Mouse (Mus musculus): Measurements from ENCODE around the gene Ythdf2. TPM values are rescaled to one million over a fixed set of nuclear protein-coding genes. Genes with fewer than 3 reads are reported as not detected.
"Not testable (repeated sequence)": the region's sequence is repeated elsewhere in the genome, so short reads cannot be mapped to it uniquely, and the experiment has no call there.

The Ythdf2 gene
- polyA plus RNA-seq, 1 experiment from 2014 or later: 100 TPM

DNA sequence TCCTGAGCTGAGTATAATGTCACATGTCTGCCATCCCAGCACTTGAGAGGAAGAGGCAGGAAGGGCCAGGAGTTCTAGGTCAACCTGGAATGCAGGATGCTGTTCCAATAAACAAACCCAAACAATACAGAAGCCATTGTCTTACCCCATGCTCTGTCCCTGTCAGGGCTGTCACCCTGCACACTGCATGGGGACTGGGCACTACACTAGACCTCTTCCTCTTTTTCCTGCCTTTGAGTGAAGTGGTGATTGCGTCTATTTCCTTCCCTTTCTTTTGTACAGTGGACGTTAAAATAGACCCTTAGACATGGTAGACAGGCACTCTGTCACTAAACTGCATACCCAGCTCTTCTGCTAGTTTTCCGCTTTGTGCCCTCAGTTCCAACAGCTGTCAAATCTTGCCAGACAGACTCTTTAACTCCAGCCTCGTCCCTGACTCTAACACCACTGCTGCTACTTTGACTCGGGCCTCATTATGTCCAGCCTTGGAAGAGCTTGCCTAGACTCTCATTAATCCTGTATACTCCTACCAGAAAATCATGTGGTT, 35.4 kb upstream of the Ythdf2 start:
- Histone ChIP-seq H3K9ac (ENCODE audit: low read length) (no peak overlapping the region), H3K4me2 (ENCODE audit: low read length) (no peak overlapping the region), H3K4me1 (replicated peaks; ENCODE audit: control insufficient read depth, insufficient read depth, low read length) (no peaks in the 10 kb centered on the region), H3K27ac (ENCODE audit: low read depth) (no peak overlapping the region), H3K27me3 (replicated peaks; ENCODE audit: control insufficient read depth, insufficient read depth, low read length) (no peaks in the 10 kb centered on the region), H3K36me3 (ENCODE audit: control insufficient read depth, insufficient read depth, low read length) (peaks cover 82% of the 10 kb centered on the region), H3K4me3 (ENCODE audit: low read depth, low read length) (no peak overlapping the region), H3K9me3 (ENCODE audit: control insufficient read depth, low read length) (no peaks in the 10 kb centered on the region)
- DNase-seq (ENCODE audit: low spot score) (no peak), ATAC-seq (replicated peaks; ENCODE audit: low FRiP score, low TSS enrichment, low read depth) (no peak)
- 78% methylated on average over 5 of the region's 5 CpGs for WGBS

DNA sequence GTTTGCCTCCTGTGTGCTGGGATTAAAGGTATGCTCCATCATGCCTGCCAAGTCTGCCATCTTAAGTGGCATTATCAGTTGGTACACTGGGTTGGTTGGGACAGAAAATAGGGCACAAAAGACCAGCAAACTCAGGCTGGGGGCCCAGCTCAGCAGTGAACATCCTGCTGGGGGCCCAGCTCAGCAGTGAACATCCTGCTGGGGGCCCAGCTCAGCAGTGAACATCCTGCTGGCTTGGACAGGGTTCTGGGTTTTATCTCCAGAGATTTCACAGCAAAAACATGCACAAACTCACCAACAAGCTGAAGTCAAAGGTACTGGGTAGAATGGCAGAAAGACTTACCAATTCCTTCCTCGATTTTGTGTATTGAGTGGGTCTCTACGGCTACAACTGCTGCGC, 33.5 kb upstream of the Ythdf2 start:
- no peaks in the 10 kb centered on the region for H3K4me1 ChIP-seq (replicated peaks; ENCODE audit: control insufficient read depth, insufficient read depth, low read length)
- no peak for DNase-seq (ENCODE audit: low spot score)
- WGBS: 89% methylated on average over 3 of the region's 3 CpGs
- no peak overlapping the region for H3K27ac ChIP-seq (ENCODE audit: low read depth)
- H3K4me3 ChIP-seq (ENCODE audit: low read depth, low read length): no peak overlapping the region
- no peaks in the 10 kb centered on the region for H3K27me3 ChIP-seq (replicated peaks; ENCODE audit: control insufficient read depth, insufficient read depth, low read length)
- peaks cover 82% of the 10 kb centered on the region for H3K36me3 ChIP-seq (ENCODE audit: control insufficient read depth, insufficient read depth, low read length)
- H3K4me2 ChIP-seq (ENCODE audit: low read length): no peak overlapping the region
- H3K9me3 ChIP-seq (ENCODE audit: control insufficient read depth, low read length): no peaks in the 10 kb centered on the region
- no peak for ATAC-seq (replicated peaks; ENCODE audit: low FRiP score, low TSS enrichment, low read depth)
- no peak overlapping the region for H3K9ac ChIP-seq (ENCODE audit: low read length)

DNA sequence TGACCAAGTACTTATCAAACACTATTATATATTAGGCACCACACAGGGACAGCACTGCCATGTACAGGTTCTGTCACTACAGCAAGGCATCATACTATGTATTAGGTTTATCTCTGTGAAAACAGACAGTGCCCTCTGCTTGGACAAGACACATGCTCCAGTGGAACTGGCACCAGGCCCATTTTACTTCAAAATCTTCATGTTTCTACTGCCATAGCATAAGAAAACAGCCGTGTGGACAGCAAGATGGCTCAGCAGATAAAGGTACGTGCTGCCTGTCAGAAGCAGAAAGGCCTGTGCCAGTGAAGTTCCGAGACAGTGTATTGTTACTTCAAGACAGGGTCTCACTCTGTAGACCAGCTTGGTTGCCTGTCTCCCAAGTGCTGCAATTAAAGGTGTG, 29.1 kb upstream of the Ythdf2 start:
- no peaks in the 10 kb centered on the region for H3K27me3 ChIP-seq (replicated peaks; ENCODE audit: control insufficient read depth, insufficient read depth, low read length)
- DNase-seq (ENCODE audit: low spot score) (no peak), ATAC-seq (replicated peaks; ENCODE audit: low FRiP score, low TSS enrichment, low read depth) (no peak)
- H3K4me3 ChIP-seq (ENCODE audit: low read depth, low read length): no peak overlapping the region
- H3K36me3 ChIP-seq (ENCODE audit: control insufficient read depth, insufficient read depth, low read length): peaks cover 75% of the 10 kb centered on the region
- H3K4me2 ChIP-seq (ENCODE audit: low read length): no peak overlapping the region
- 88% methylated on average over 3 of the region's 3 CpGs for WGBS
- H3K9me3 ChIP-seq (ENCODE audit: control insufficient read depth, low read length): 0 out of 2 replicates have a peak, but pooled peaks cover 4% of the 10 kb centered on the region
- no peak overlapping the region for H3K9ac ChIP-seq (ENCODE audit: low read length)
- H3K27ac ChIP-seq (ENCODE audit: low read depth): no peak overlapping the region
- no peaks in the 10 kb centered on the region for H3K4me1 ChIP-seq (replicated peaks; ENCODE audit: control insufficient read depth, insufficient read depth, low read length)

DNA sequence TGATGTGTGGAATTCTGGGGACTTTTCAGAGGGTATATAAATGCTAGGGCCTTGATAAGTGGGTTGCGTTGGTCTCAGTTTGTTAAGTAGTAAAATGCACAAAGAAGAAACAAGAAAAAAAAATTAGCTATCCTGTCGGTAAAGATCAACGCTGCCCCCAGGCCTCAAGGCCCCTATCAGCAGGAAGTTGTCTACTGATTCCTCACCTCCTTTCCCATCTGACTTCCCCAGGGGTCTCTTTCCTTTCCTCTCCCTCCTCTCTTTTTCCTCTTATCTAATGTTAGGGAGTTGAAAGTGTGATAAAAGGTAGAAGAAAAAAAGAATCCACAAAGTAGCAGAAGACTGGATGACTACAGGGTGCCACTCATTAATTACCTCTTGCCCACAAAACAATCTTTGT, 28.3 kb upstream of the Ythdf2 start:
- Histone ChIP-seq H3K4me1 (replicated peaks; ENCODE audit: control insufficient read depth, insufficient read depth, low read length) (no peaks in the 10 kb centered on the region), H3K4me2 (ENCODE audit: low read length) (no peak overlapping the region), H3K9me3 (ENCODE audit: control insufficient read depth, low read length) (0 out of 2 replicates have a peak, but pooled peaks cover 4% of the 10 kb centered on the region), H3K27me3 (replicated peaks; ENCODE audit: control insufficient read depth, insufficient read depth, low read length) (no peaks in the 10 kb centered on the region), H3K27ac (ENCODE audit: low read depth) (no peak overlapping the region), H3K36me3 (ENCODE audit: control insufficient read depth, insufficient read depth, low read length) (peaks cover 75% of the 10 kb centered on the region), H3K9ac (ENCODE audit: low read length) (no peak overlapping the region), H3K4me3 (ENCODE audit: low read depth, low read length) (no peak overlapping the region)
- 92% methylated on average over 3 of the region's 3 CpGs for WGBS
- ATAC-seq (replicated peaks; ENCODE audit: low FRiP score, low TSS enrichment, low read depth) (no peak), DNase-seq (ENCODE audit: low spot score) (no peak)

DNA sequence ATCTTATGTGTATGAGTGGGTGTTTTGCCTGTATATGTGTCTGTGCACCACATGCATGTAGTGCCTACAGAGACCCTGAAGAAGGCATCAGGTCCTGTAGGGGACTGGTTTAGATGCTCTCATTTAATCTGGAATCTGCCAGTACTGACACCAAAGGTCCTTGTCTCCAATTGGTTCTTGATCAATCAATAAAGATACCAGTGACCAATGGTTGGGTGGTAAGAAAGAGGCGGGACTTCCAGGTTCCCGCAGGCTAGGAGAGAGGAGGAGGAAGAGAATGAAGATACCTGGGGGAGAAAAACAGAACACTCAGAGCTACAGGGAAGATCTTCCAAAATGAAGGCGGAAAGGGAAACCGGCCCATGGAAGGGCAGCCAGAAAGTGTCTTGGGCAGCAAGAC, 26.3 kb upstream of the Ythdf2 start:
- Histone ChIP-seq H3K4me3 (ENCODE audit: low read depth, low read length) (no peak overlapping the region), H3K27me3 (replicated peaks; ENCODE audit: control insufficient read depth, insufficient read depth, low read length) (no peaks in the 10 kb centered on the region), H3K9ac (ENCODE audit: low read length) (no peak overlapping the region), H3K36me3 (ENCODE audit: control insufficient read depth, insufficient read depth, low read length) (peaks cover 80% of the 10 kb centered on the region), H3K4me1 (replicated peaks; ENCODE audit: control insufficient read depth, insufficient read depth, low read length) (no peaks in the 10 kb centered on the region), H3K4me2 (ENCODE audit: low read length) (no peak overlapping the region), H3K27ac (ENCODE audit: low read depth) (no peak overlapping the region), H3K9me3 (ENCODE audit: control insufficient read depth, low read length) (0 out of 2 replicates have a peak, but pooled peaks cover 4% of the 10 kb centered on the region)
- DNase-seq (ENCODE audit: low spot score): no peak
- WGBS: 88% methylated on average over 4 of the region's 4 CpGs
- no peak for ATAC-seq (replicated peaks; ENCODE audit: low FRiP score, low TSS enrichment, low read depth)

DNA sequence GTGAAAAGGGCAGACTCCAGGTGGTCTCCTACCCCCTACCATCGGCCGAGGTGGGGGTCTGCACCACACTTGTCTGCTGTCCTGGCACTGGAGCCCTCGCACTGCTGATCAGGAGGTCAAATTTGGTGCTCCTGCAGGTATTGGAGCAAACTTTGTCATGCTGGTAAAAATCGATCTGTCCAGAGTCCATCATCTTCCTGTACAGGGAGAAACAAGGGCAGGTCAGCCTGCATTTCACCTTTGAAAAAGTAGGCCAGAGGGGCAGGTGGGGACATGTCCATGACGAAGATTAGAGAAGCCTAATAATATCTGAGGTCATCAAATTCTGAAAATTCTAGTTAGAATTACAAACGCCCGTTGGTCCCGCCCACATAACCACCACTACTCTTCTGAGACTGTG, 22.6 kb upstream of the Ythdf2 start:
- Histone ChIP-seq H3K9me3 (ENCODE audit: control insufficient read depth, low read length) (0 out of 2 replicates have a peak, but pooled peaks cover 2% of the 10 kb centered on the region), H3K4me1 (replicated peaks; ENCODE audit: control insufficient read depth, insufficient read depth, low read length) (no peaks in the 10 kb centered on the region), H3K27me3 (replicated peaks; ENCODE audit: control insufficient read depth, insufficient read depth, low read length) (no peaks in the 10 kb centered on the region), H3K27ac (ENCODE audit: low read depth) (no peak overlapping the region), H3K4me3 (ENCODE audit: low read depth, low read length) (no peak overlapping the region), H3K36me3 (ENCODE audit: control insufficient read depth, insufficient read depth, low read length) (peaks cover 89% of the 10 kb centered on the region), H3K9ac (ENCODE audit: low read length) (no peak overlapping the region), H3K4me2 (ENCODE audit: low read length) (no peak overlapping the region)
- ATAC-seq (replicated peaks; ENCODE audit: low FRiP score, low TSS enrichment, low read depth) (no peak), DNase-seq (ENCODE audit: low spot score) (no peak)
- 88% methylated on average over 8 of the region's 8 CpGs for WGBS

DNA sequence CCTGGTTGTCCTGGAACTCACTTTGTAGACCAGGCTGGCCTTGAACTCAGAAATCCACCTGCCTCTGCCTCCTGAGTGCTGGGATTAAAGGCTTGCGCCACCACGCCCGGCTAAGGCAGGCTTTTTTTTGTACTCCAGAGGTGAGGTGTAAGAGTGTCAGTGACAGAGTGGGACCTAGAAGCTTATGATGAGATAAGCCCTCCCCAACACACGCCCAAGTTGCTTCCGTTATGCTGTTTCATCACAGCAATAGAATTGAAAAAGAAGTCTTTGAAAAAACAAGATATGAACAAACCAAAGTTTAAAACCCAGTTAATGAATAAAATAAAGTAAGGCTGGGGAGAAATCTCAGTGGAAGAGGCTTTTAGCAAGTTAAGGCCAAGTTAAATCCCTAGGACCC, 18.3 kb upstream of the Ythdf2 start:
- no peak overlapping the region for H3K9ac ChIP-seq (ENCODE audit: low read length)
- no peaks in the 10 kb centered on the region for H3K9me3 ChIP-seq (ENCODE audit: control insufficient read depth, low read length)
- DNase-seq (ENCODE audit: low spot score) (no peak), ATAC-seq (replicated peaks; ENCODE audit: low FRiP score, low TSS enrichment, low read depth) (no peak)
- H3K4me1 ChIP-seq (replicated peaks; ENCODE audit: control insufficient read depth, insufficient read depth, low read length): no peaks in the 10 kb centered on the region
- no peaks in the 10 kb centered on the region for H3K27me3 ChIP-seq (replicated peaks; ENCODE audit: control insufficient read depth, insufficient read depth, low read length)
- peaks cover 96% of the 10 kb centered on the region for H3K36me3 ChIP-seq (ENCODE audit: control insufficient read depth, insufficient read depth, low read length)
- WGBS: 95% methylated on average over 5 of the region's 5 CpGs
- H3K4me2 ChIP-seq (ENCODE audit: low read length): no peak overlapping the region
- H3K27ac ChIP-seq (ENCODE audit: low read depth): no peak overlapping the region
- H3K4me3 ChIP-seq (ENCODE audit: low read depth, low read length): no peak overlapping the region

DNA sequence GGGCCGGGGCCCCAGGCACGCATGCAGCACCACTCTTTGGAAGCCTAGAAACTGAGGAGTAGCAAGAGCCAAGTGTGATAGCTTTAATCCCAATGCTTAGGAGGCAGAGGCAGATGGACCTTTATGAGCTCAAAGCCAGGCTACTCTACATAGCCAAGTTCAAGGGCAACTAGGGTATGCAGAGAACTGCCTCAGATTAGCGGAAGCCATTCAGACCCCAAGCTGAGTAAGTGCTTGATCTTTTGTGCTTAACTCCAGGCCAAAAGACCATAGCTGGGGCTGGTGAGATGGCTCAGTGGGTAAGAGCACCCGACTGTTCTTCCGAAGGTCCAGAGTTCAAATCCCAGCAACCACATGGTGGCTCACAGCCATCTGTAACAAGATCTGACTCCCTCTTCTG, 9.9 kb upstream of the Ythdf2 start:
- H3K27me3 ChIP-seq (replicated peaks; ENCODE audit: control insufficient read depth, insufficient read depth, low read length); H3K4me2 ChIP-seq (ENCODE audit: low read length); H3K9me3 ChIP-seq (ENCODE audit: control insufficient read depth, low read length); ATAC-seq (replicated peaks; ENCODE audit: low FRiP score, low TSS enrichment, low read depth); H3K27ac ChIP-seq (ENCODE audit: low read depth); DNase-seq (ENCODE audit: low spot score); H3K9ac ChIP-seq (ENCODE audit: low read length); H3K4me3 ChIP-seq (ENCODE audit: low read depth, low read length); H3K4me1 ChIP-seq (replicated peaks; ENCODE audit: control insufficient read depth, insufficient read depth, low read length): not testable (repeated sequence)
- WGBS: 88% methylated on average over 4 of the region's 5 CpGs
- H3K36me3 ChIP-seq (ENCODE audit: control insufficient read depth, insufficient read depth, low read length): peaks cover 46% of the 10 kb centered on the region

DNA sequence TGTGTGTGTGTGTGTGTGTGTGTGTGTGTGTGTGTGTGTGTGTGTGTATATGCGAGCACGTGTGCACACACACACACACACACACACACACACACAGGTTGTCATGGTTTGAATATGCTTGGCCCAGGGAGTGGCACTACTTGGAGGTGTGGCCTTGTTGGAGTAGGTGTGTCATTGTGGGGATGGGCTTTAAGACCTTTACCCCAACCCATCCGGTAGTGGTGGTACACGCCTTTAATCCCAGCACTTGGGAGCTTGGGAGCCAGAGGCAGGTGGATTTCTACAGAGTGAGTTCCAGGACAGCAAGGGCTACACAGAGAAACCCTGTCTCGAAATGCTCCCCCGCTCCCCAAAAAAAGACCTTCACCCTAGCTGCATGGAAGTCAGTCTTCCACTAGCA, 6.3 kb upstream of the Ythdf2 start:
- H3K4me3 ChIP-seq (ENCODE audit: low read depth, low read length); H3K4me2 ChIP-seq (ENCODE audit: low read length); H3K9ac ChIP-seq (ENCODE audit: low read length); H3K27me3 ChIP-seq (replicated peaks; ENCODE audit: control insufficient read depth, insufficient read depth, low read length); H3K4me1 ChIP-seq (replicated peaks; ENCODE audit: control insufficient read depth, insufficient read depth, low read length); H3K27ac ChIP-seq (ENCODE audit: low read depth); H3K9me3 ChIP-seq (ENCODE audit: control insufficient read depth, low read length); DNase-seq (ENCODE audit: low spot score); ATAC-seq (replicated peaks; ENCODE audit: low FRiP score, low TSS enrichment, low read depth): not testable (repeated sequence)
- WGBS: 76% methylated on average over 6 of the region's 6 CpGs
- peaks cover 15% of the 10 kb centered on the region for H3K36me3 ChIP-seq (ENCODE audit: control insufficient read depth, insufficient read depth, low read length)
